Mouse (Mus musculus) lung, adult 2 months (tissue): ENCODE measurements around the gene Mmp23.

Experiments used
- CTCF ChIP-seq: fragments of 200-500 bp; IDR thresholded peaks from 2 replicates; pipeline ENCODE4 v1.5.1; 2011; ENCODE audit warnings: mild to moderate bottlenecking, low read length, control low read depth; ENCODE audit not compliant: insufficient read depth
- POLR2A ChIP-seq: fragments of 200-500 bp; IDR thresholded peaks from 2 replicates; pipeline ENCODE4 v1.6.1; 2011; ENCODE audit warnings: low read depth, mild to moderate bottlenecking, control low read depth, low read length, borderline replicate concordance; ENCODE audit errors: extremely low read depth

GRCm38 (mm10) chr4:155602753-155603152, 50.4 kb downstream of the Mmp23 start:
- TF ChIP-seq CTCF: no peak
- TF ChIP-seq POLR2A: no peak
